Mouse (Mus musculus): Measurements from ENCODE around the gene Ints1.
A peak's percentile ranks its signal among the peaks of the same experiment; 100 is the strongest.

GRCm38 (mm10) chr5:139764296-139764695 is 11.2 kb downstream of the Ints1 start:
- TF ChIP-seq CTCF (IDR thresholded peaks at IDR 0.05; ENCODE audit: low read depth): peak; percentile 91
- no peak for TF ChIP-seq EP300 (IDR thresholded peaks at IDR 0.05; ENCODE audit: low read depth)

All from liver, embryonic 14.5 days (tissue).